Mouse (Mus musculus) erythroblast, embryonic 14.5 days (primary cell): ENCODE measurements around the gene Chrnb1. TPM values are rescaled to one million over a fixed set of nuclear protein-coding genes. Genes with fewer than 3 reads are reported as not detected.
A peak's percentile ranks its signal among the peaks of the same experiment; 100 is the strongest.

Experiments used
- H3K27me3 ChIP-seq: 2 replicates; pipeline ENCODE4 v1.6.1; 2012; ENCODE audit warnings: inconsistent platforms; ENCODE audit not compliant: control insufficient read depth
- H3K36me3 ChIP-seq: 2 replicates; pipeline ENCODE4 v1.6.1; 2012; ENCODE audit warnings: mild to moderate bottlenecking, inconsistent platforms; ENCODE audit not compliant: control insufficient read depth
- H3K4me1 ChIP-seq: 2 replicates; pipeline ENCODE4 v1.6.1; 2012; ENCODE audit warnings: inconsistent platforms; ENCODE audit not compliant: control insufficient read depth
- H3K4me3 ChIP-seq: replicated peaks from 2 replicates; pipeline ENCODE3; 2012; ENCODE audit warnings: moderate library complexity, mild to moderate bottlenecking, inconsistent platforms
- H3K9me3 ChIP-seq: 2 replicates; pipeline ENCODE4 v1.6.1; 2012; ENCODE audit warnings: low read length, inconsistent platforms, mixed read lengths; ENCODE audit not compliant: control insufficient read depth
- GATA1 ChIP-seq: IDR thresholded peaks from 2 replicates; pipeline ENCODE4 v1.6.1; 2012; ENCODE audit warnings: low read length, inconsistent platforms, mixed read lengths
- TAL1 ChIP-seq: IDR thresholded peaks from 3 replicates; pipeline ENCODE4 v1.6.1; 2012; ENCODE audit warnings: low read length, inconsistent platforms, mixed read lengths
- polyA plus RNA-seq: library from polyadenylated mRNA; stranded (reverse); fragments of >175 nt; gene quantifications from 2 replicates; pipeline ENCODE4 v1.2.3, GENCODE M21; 2012

Gene Chrnb1
- polyA plus RNA-seq, 1 experiment: not detected

DNA sequence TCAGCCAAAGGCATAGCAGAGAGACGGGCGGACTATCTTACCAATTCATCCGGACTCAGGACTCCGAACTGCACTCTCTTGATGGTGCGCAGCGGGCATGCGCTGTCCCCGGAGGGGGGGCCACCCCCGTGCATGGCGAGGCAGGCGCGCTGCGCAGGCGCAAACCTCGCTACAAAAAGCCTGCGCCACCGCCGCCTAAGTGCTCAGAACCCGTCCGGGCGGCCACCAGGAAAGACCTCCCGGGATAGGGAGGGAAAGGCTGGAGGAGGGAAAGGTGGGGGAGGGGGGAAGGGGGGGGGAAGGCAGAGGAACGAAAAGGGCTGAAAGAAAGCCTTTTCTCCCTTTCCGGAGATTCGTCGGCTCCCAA, 37.7 kb downstream of the Chrnb1 start:
- H3K27me3 ChIP-seq: no peaks in the 10 kb centered on the region
- TF ChIP-seq GATA1 (no peak), TAL1 (no peak)
- H3K4me1 ChIP-seq: peaks cover 65% of the 10 kb centered on the region
- H3K9me3 ChIP-seq: no peaks in the 10 kb centered on the region
- H3K36me3 ChIP-seq: peaks cover 32% of the 10 kb centered on the region
- peak overlapping the region; percentile 90 for H3K4me3 ChIP-seq

DNA sequence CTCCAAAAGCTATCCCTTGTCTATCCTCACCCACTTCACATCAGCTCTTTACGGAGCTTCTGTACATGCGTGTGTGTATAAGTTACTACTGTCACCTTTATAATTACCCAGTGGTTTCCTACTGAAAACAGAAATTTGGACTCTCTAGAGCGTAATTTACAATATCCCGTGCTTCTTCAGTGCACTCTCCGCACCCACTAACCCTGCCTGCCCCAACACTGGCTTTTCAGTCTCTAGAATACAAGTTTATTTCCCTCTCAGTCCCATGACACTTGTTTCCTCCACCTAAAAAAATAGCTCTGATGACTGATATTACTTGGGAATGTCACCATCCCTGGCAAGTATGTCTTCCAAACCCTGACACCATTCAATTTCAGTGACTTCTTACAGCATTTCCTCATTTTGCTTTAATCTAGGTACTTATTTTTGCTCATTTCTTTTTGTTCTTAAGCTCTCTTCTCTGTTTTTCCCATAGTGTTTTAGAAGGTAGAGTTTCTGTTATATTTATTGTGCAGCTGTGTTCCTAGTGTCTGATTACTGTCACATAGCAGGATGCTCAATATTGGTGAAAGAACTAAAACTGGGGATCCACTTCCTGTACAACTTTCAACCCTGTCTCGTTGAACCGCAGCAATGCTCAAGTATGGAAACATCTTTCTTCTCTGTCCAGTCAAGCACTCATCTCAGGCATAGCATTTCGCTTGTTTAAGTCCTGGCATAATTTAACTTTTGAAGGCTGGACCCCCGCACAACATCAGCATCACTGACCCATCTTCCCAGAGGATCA, 38.2 kb downstream of the Chrnb1 start:
- H3K4me1 ChIP-seq: peaks cover 71% of the 10 kb centered on the region
- no peaks in the 10 kb centered on the region for H3K9me3 ChIP-seq
- H3K4me3 ChIP-seq: peak overlapping the region; percentile 90
- TF ChIP-seq GATA1 (no peak), TAL1 (no peak)
- H3K27me3 ChIP-seq: no peaks in the 10 kb centered on the region
- peaks cover 38% of the 10 kb centered on the region for H3K36me3 ChIP-seq

DNA sequence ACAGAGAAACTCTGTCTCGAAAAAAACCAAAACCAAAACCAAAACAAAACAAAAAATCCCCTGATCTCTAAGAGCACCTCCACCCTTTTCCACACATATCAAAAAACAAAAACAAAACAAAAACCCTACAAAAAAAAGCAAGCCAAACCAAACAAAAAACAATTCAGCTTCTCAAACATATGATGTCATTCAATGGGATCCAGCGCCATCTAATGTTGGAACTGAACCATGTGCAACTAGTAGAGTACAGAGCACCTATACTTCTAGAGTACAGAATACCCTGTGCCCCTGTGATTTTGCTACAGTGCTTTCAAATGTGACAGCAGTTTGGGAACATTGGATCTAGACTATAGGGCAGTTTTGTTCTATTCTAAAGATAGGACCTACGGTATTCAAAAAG, 41.0 kb downstream of the Chrnb1 start:
- H3K4me3 ChIP-seq: peak overlapping the region; percentile 26
- H3K36me3 ChIP-seq: peaks cover 57% of the 10 kb centered on the region
- no peaks in the 10 kb centered on the region for H3K27me3 ChIP-seq
- no peak for TF ChIP-seq TAL1
- no peak for TF ChIP-seq GATA1
- H3K9me3 ChIP-seq: no peaks in the 10 kb centered on the region
- peaks cover 70% of the 10 kb centered on the region for H3K4me1 ChIP-seq

DNA sequence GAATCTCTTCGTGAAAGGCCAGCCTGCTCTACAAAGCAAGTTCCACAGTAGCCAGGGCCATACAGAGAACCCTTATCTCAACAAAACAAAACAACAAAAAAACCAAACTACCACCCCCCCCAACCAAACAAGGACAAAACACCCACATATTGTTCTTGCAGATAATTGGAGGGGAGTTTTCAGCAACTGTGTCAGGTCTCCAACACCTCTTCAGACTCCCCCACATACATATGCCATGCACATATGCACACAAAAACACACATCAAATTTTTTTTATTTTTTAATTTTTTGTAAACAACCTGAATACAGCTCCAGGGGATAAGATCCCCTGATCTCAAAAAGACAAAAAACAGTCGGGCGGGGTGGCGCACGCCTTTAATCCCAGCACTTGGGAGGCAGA, 41.5 kb downstream of the Chrnb1 start:
- H3K4me1 ChIP-seq: peaks cover 66% of the 10 kb centered on the region
- no peak overlapping the region for H3K4me3 ChIP-seq
- no peak for TF ChIP-seq GATA1
- TF ChIP-seq TAL1: no peak
- no peaks in the 10 kb centered on the region for H3K27me3 ChIP-seq
- H3K9me3 ChIP-seq: no peaks in the 10 kb centered on the region
- H3K36me3 ChIP-seq: peaks cover 61% of the 10 kb centered on the region

DNA sequence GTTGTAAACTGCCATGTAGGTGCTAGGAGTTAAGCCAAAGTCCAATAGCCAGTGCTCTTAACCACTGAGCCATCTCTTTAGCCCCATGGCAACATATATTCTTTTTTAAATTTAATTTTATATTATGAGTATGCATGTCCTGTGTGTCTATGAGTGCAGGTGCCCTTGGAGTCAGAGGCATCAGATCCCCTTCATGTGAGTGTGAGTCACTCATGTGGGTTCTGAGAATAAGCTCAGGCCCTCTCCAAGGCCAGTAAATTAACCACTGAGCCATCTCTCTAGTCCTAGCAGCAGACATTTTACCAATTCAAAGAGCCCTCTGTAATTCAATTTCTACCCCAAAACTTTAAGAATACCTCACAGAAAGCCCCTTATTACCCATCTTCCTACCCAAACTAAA, 43.1 kb downstream of the Chrnb1 start:
- peaks cover 59% of the 10 kb centered on the region for H3K4me1 ChIP-seq

DNA sequence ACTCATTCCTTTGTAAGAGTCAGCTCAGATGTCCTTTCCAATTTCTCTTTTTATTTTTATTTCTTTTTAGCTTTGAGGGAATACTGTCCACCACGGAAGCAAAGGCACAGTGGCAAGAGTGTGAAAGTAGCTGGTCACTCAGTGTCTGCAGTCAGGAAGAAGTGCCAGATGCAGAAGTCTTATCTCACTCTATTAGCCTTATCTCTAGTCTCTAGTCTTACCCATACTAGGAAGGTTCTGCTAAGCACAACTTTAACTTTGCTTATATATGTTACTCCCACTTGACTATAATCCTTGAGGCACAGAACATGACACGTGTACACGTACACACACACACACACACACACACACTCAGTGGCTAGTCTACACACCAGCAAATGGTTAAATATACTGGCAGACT, 44.1 kb downstream of the Chrnb1 start:
- Histone ChIP-seq H3K4me3 (no peak overlapping the region), H3K36me3 (peaks cover 80% of the 10 kb centered on the region), H3K27me3 (no peaks in the 10 kb centered on the region), H3K4me1 (peaks cover 51% of the 10 kb centered on the region), H3K9me3 (no peaks in the 10 kb centered on the region)
- TF ChIP-seq TAL1: no peak

More for the DNA sequence above, 43.1 kb downstream of the Chrnb1 start:
- Histone ChIP-seq H3K27me3 (no peaks in the 10 kb centered on the region), H3K4me3 (no peak overlapping the region), H3K9me3 (no peaks in the 10 kb centered on the region), H3K36me3 (peaks cover 76% of the 10 kb centered on the region)
- TF ChIP-seq TAL1 (no peak), GATA1 (no peak)

Other genes with a start within 250 kb of the Chrnb1 start
- gene Dnah2, start 246.8 kb downstream of the Chrnb1 start, polyA plus RNA-seq: 0.04 TPM in 1 of 2 replicates, not detected in the other
- 0.15 and 0.20 TPM in 2 replicates for gene Efnb3, start 235.7 kb downstream of the Chrnb1 start, polyA plus RNA-seq
- gene Wrap53, start 215.7 kb downstream of the Chrnb1 start, polyA plus RNA-seq: 3.8 and 7.2 TPM in 2 replicates
- 4.1 and 4.3 TPM in 2 replicates for gene Trp53, start 215.6 kb downstream of the Chrnb1 start, polyA plus RNA-seq
- gene Atp1b2, start 190.0 kb downstream of the Chrnb1 start, polyA plus RNA-seq: 8.1 and 9.1 TPM in 2 replicates
- 0.02 TPM in 1 of 2 replicates, not detected in the other for gene Shbg, start 178.0 kb downstream of the Chrnb1 start, polyA plus RNA-seq
- gene Sat2, start 173.9 kb downstream of the Chrnb1 start, polyA plus RNA-seq: not detected in 2 replicates
- gene Fxr2, start 163.0 kb downstream of the Chrnb1 start, polyA plus RNA-seq: 9.7 and 10.3 TPM in 2 replicates
- not detected in 2 replicates for gene Sox15, start 140.6 kb downstream of the Chrnb1 start, polyA plus RNA-seq
- 3.9 and 4.3 TPM in 2 replicates for gene Mpdu1, start 133.3 kb downstream of the Chrnb1 start, polyA plus RNA-seq
- gene Cd68, start 129.8 kb downstream of the Chrnb1 start, polyA plus RNA-seq: 0.60 and 0.78 TPM in 2 replicates
- gene Eif4a1, start 123.5 kb downstream of the Chrnb1 start, polyA plus RNA-seq: 27.9 and 30.9 TPM in 2 replicates
- 5.4 and 5.6 TPM in 2 replicates for gene Senp3, start 113.9 kb downstream of the Chrnb1 start, polyA plus RNA-seq
- gene Tnfsf13, start 110.2 kb downstream of the Chrnb1 start, polyA plus RNA-seq: not detected in 2 replicates
- 0.02 TPM in 1 of 2 replicates, not detected in the other for gene Tnfsf12, start 100.1 kb downstream of the Chrnb1 start, polyA plus RNA-seq
- gene Tnfsfm13, start 99.8 kb downstream of the Chrnb1 start, polyA plus RNA-seq: not detected in 2 replicates
- gene Polr2a, start 37.3 kb downstream of the Chrnb1 start, polyA plus RNA-seq: 14.2 and 14.3 TPM in 2 replicates
- gene Slc35g3, start 34.0 kb downstream of the Chrnb1 start, polyA plus RNA-seq: not detected in 2 replicates
- gene Zbtb4, start 30.0 kb downstream of the Chrnb1 start, polyA plus RNA-seq: 0.07 and 0.33 TPM in 2 replicates
- gene Fgf11, start 5.9 kb upstream of the Chrnb1 start, polyA plus RNA-seq: 0.01 TPM in 1 of 2 replicates, not detected in the other
- gene Tmem102, start 9.7 kb upstream of the Chrnb1 start, polyA plus RNA-seq: 0.05 TPM in 1 of 2 replicates, not detected in the other
- gene Gm39566, start 19.4 kb upstream of the Chrnb1 start, polyA plus RNA-seq: not detected in 2 replicates
- gene Spem2, start 22.5 kb upstream of the Chrnb1 start, polyA plus RNA-seq: not detected in 2 replicates
- gene Spem1, start 26.2 kb upstream of the Chrnb1 start, polyA plus RNA-seq: not detected in 2 replicates
- 0.13 and 0.16 TPM in 2 replicates for gene Nlgn2, start 41.8 kb upstream of the Chrnb1 start, polyA plus RNA-seq
- gene Tmem256, start 42.6 kb upstream of the Chrnb1 start, polyA plus RNA-seq: 204 and 212 TPM in 2 replicates
- 3.6 and 4.4 TPM in 2 replicates for gene Plscr3, start 50.4 kb upstream of the Chrnb1 start, polyA plus RNA-seq
- 0.94 and 1.1 TPM in 2 replicates for gene Tnk1, start 62.8 kb upstream of the Chrnb1 start, polyA plus RNA-seq
- gene Tmem95, start 82.1 kb upstream of the Chrnb1 start, polyA plus RNA-seq: not detected in 2 replicates
- 0.02 and 0.08 TPM in 2 replicates for gene Kctd11, start 85.5 kb upstream of the Chrnb1 start, polyA plus RNA-seq
- gene Acap1, start 99.6 kb upstream of the Chrnb1 start, polyA plus RNA-seq: 0.23 and 0.37 TPM in 2 replicates
- 0.14 and 0.18 TPM in 2 replicates for gene 2810408A11Rik, start 105.0 kb upstream of the Chrnb1 start, polyA plus RNA-seq
- gene Neurl4, start 105.1 kb upstream of the Chrnb1 start, polyA plus RNA-seq: 5.0 and 5.1 TPM in 2 replicates
- gene Gps2, start 117.9 kb upstream of the Chrnb1 start, polyA plus RNA-seq: 90.4 and 109 TPM in 2 replicates
- 295 and 310 TPM in 2 replicates for gene Eif5a, start 126.0 kb upstream of the Chrnb1 start, polyA plus RNA-seq
- 0.29 and 0.38 TPM in 2 replicates for gene Ybx2, start 139.9 kb upstream of the Chrnb1 start, polyA plus RNA-seq
- 6.0 and 7.7 TPM in 2 replicates for gene Slc2a4, start 152.2 kb upstream of the Chrnb1 start, polyA plus RNA-seq
- gene Cldn7, start 168.8 kb upstream of the Chrnb1 start, polyA plus RNA-seq: not detected in 2 replicates
- gene Ctdnep1, start 185.2 kb upstream of the Chrnb1 start, polyA plus RNA-seq: 23.2 and 28.5 TPM in 2 replicates
- 1.5 and 1.9 TPM in 2 replicates for gene Elp5, start 186.6 kb upstream of the Chrnb1 start, polyA plus RNA-seq
- gene Gabarap, start 195.2 kb upstream of the Chrnb1 start, polyA plus RNA-seq: 50.2 and 55.8 TPM in 2 replicates
- 4.5 and 5.5 TPM in 2 replicates for gene Phf23, start 199.8 kb upstream of the Chrnb1 start, polyA plus RNA-seq
- gene Dvl2, start 204.7 kb upstream of the Chrnb1 start, polyA plus RNA-seq: 0.48 and 0.76 TPM in 2 replicates
- 2.9 and 3.2 TPM in 2 replicates for gene Acadvl, start 219.5 kb upstream of the Chrnb1 start, polyA plus RNA-seq
- gene Dlg4, start 221.0 kb upstream of the Chrnb1 start, polyA plus RNA-seq: 0.10 and 0.19 TPM in 2 replicates